Mouse (Mus musculus) lung, adult 2 months (tissue): Measurements from ENCODE around the gene Wdr11. TPM values are rescaled to one million over a fixed set of nuclear protein-coding genes. Genes with fewer than 3 reads are reported as not detected.
A peak's percentile ranks its signal among the peaks of the same experiment; 100 is the strongest.

Experiments
- DNase-seq: peaks from one replicate; pipeline ENCODE4 v3.0.0; 2022
- H3K4me1 ChIP-seq: fragments of 200-500 bp; 2 replicates; pipeline ENCODE4 v1.6.1; 2011; ENCODE audit warnings: low read length; ENCODE audit not compliant: control insufficient read depth, insufficient read depth
- H3K4me3 ChIP-seq: fragments of 200-500 bp; replicated peaks from 2 replicates; pipeline ENCODE3; 2011; ENCODE audit warnings: low read depth, mild to moderate bottlenecking, control low read depth, low read length; ENCODE audit errors: extremely low read depth
- CTCF ChIP-seq: fragments of 200-500 bp; IDR thresholded peaks from 2 replicates; pipeline ENCODE4 v1.5.1; 2011; ENCODE audit warnings: mild to moderate bottlenecking, low read length, control low read depth; ENCODE audit not compliant: insufficient read depth
- POLR2A ChIP-seq: fragments of 200-500 bp; IDR thresholded peaks from 2 replicates; pipeline ENCODE4 v1.6.1; 2011; ENCODE audit warnings: low read depth, mild to moderate bottlenecking, control low read depth, low read length, borderline replicate concordance; ENCODE audit errors: extremely low read depth
- WGBS: fragments of 180-500 bp; shearing (Covaris S2); methylation state at CpG from one replicate; pipeline ENCODE4 v1.1.7; 2018; 5-methylcytosine and 5-hydroxymethylcytosine counted together
- polyA plus RNA-seq: library from polyadenylated mRNA; depleted of rRNA; stranded (reverse); fragments of >200 nt; gene quantifications from 2 replicates; pipeline ENCODE4 v1.2.3, GENCODE M21; 2012

The Wdr11 gene
- polyA plus RNA-seq, 1 experiment = 28.1 TPM

DNA sequence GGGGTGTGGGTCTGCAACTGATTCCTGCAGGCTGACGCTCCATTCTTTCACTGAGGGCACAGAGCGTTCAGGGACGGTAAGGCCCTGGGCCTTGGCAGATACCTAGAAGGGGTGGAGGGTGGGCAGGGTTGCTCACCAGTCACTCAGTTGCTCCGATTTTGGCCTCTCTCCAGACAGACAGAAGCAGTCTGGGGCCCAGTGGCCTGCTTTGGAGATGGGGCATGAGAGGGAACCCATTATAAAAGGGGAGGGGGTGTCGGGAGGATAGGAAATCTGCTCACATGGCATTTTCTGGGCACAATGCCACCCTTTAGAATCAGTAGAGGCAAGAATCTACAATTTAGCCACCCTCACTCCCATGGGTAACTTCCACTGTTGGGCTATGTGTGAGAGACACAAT is 59.1 kb downstream of the Wdr11 start:
- 63% methylated on average over 5 of the region's 5 CpGs for WGBS
- no peaks in the 10 kb centered on the region; the same call in 1 of the 2 replicates for H3K4me1 ChIP-seq
- H3K4me3 ChIP-seq = no peak overlapping the region
- TF ChIP-seq POLR2A = no peak
- no peak for TF ChIP-seq CTCF
- no peak for DNase-seq

DNA sequence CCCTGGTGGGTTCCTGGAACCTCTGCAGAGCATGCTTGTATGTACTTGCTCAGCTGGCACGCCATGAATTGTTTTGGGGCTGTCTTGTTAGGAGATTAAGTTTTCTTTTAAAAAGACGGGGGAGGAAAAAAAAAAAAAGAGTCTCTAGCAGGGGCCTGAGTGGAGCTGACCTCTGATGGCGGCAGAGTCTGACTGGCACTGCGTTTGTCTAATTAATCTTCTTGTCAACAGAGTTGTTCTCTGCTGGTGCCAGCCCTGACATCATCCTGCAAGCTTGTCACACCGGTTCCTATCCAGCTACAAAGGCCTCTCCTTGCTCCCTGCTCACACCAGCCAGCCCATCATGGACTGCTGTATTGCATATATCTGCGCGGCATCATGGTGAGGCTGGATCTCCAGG is 60.1 kb downstream of the Wdr11 start:
- 47% methylated on average over 7 of the region's 7 CpGs for WGBS
- no peaks in the 10 kb centered on the region; the same call in 1 of the 2 replicates for H3K4me1 ChIP-seq
- no peak for DNase-seq
- no peak overlapping the region for H3K4me3 ChIP-seq
- TF ChIP-seq POLR2A = no peak

DNA sequence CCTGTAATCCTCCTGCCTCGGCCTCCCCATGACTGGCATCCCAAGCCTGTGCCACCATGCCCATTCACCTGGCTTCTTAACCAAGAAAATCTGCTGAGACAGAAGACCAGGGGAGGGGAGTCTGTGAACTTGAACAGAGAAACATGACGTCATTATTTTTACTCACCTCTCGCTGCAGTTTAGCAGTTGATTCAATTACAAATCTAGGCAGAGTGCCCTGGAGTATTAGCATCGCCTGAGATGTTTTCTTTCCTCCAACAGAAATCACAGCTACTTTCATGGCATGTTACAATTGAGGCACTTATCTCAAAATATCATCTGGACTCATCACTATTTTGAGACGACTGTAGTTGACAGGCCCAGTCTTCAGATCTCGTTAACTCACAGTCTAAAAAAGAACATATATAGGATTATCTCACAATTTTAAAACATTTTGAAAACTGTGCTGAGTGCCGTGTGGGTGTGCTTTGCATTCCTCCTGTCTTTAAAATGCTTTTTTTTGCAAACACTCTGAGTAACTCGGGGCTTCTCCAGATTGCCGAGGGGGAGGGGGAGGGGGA is 61.3 kb downstream of the Wdr11 start:
- TF ChIP-seq POLR2A = no peak
- TF ChIP-seq CTCF = no peak
- no peaks in the 10 kb centered on the region; the same call in 1 of the 2 replicates for H3K4me1 ChIP-seq
- WGBS = 55% methylated on average over 9 of the region's 9 CpGs
- H3K4me3 ChIP-seq = no peak overlapping the region
- no peak for DNase-seq

DNA sequence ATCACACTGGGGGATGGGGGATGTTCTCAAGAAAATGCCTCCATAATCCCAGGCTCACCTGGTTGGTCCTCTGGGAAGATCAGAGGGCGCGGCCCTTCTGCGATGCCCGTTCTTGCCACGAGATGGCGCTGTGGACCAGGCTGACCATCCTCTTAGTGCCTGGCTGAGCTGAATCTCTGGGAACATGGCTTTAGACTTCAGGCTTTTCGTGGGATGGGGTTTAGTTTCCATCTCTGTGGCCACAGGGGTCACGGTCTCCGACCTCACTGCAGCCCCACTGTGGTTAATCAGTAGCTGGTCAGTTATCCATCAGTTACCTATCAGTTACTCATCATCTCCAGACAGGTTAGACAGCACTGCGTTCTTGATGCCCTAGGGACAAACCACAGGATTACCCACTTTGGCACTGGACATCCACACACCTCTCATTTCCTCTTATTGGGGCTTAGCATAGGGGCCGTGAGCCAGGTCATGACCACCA is 62.2 kb downstream of the Wdr11 start:
- Histone ChIP-seq H3K4me1 (no peaks in the 10 kb centered on the region; the same call in 1 of the 2 replicates), H3K4me3 (no peak overlapping the region)
- WGBS = 8% methylated on average over 11 of the region's 11 CpGs
- TF ChIP-seq POLR2A = no peak
- TF ChIP-seq CTCF = peak; percentile 95
- DNase-seq = peak; percentile 86

DNA sequence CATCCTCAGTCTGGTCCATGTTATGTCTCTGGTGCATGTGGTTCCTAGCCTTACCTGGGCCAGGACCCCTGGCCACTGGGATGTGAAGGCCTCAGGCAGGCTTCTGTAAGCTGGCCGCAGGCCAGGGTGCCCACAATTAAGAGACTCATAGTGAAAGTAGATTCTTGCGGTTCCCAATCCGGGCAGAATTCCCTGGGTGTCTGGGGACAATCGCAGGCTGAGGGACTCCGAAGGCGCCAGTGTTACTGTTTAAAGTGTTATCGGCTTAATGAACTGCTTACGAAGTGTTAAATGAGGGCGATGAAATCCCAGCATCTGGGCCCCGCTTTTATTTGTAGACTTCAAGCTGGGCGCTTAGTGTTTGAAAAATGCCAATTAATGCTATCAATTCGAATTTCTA is 63.3 kb downstream of the Wdr11 start:
- DNase-seq = no peak
- WGBS = 49% methylated on average over 12 of the region's 12 CpGs
- TF ChIP-seq CTCF = no peak
- no peak for TF ChIP-seq POLR2A
- H3K4me1 ChIP-seq = no peaks in the 10 kb centered on the region; the same call in 1 of the 2 replicates
- H3K4me3 ChIP-seq = no peak overlapping the region

DNA sequence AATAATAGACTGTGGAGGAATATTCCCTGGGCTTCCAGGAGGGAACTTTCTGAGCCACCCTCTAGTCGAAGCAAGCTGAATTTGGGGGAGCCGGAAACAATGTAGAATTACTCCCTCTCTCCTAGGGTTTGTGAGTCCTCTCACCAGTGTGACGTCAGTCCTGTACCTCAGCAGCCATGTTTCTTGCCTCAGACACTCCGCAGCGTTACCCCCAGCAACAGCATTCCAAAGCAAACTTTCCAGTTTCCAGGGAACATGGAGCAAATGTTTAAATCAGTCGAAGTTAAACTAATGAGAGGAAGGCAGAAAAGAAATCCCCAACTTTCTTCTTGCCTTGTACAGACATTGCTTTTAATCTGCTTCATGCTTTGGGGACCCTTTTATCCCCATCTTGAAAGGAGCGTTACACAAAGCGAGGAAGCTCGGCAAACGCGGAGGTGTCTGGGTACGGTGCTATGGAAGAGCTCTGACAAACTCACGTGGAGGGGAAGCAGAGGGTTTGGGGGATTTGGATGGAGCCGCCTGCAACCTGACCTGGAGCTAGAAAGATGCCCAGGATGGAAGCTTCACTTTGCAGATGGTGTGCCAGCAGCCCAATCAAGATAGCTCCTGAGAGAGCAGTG is 64.1 kb downstream of the Wdr11 start:
- TF ChIP-seq POLR2A = no peak
- no peak for TF ChIP-seq CTCF
- H3K4me3 ChIP-seq = no peak overlapping the region
- no peak for DNase-seq
- H3K4me1 ChIP-seq = no peaks in the 10 kb centered on the region; the same call in 1 of the 2 replicates
- WGBS = 71% methylated on average over 14 of the region's 14 CpGs

DNA sequence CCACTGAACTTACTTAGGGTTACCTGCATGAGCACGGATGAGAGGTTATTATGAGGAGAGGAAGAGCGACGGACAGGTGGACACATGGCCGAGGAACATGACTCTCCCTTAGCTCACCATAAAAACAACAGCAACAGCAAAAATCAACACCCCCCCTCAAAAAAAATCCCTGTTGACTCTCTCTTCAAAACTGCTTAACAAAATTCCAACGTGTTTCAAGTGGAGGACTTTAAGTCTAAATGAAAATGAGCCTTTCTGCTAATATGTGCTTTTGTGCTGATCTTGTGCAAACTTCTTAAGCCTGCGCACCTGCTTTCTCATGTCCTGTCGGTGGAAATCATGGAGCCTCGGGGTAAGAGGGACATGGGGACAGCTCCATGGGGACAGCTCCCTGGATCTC is 66.2 kb downstream of the Wdr11 start:
- WGBS = 62% methylated on average over 8 of the region's 8 CpGs
- H3K4me1 ChIP-seq = no peaks in the 10 kb centered on the region; the same call in 1 of the 2 replicates
- no peak for TF ChIP-seq POLR2A
- no peak for TF ChIP-seq CTCF

DNA sequence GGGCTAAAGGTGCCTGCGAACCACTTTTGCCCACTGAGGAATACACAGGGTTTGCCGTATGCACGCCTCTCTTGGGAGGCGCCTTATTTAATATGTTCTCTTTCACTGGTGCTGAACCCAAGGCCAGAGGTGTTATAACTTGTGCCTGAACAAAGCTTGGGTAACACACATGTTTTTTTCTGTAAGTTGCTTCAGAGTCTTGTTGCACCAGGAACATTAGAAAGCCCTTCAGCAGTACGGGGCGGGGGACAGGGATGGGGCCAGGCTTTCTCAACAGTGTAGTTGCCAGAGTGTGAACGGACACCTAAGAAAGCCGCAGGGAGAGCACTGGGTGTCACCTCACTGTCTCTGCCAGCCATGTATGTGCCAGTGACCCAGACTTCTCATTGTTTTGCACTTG is 68.1 kb downstream of the Wdr11 start:
- 76% methylated on average over 8 of the region's 8 CpGs for WGBS
- DNase-seq = no peak
- TF ChIP-seq POLR2A = no peak
- no peak for TF ChIP-seq CTCF

More for the DNA sequence above, 66.2 kb downstream of the Wdr11 start:
- no peak overlapping the region for H3K4me3 ChIP-seq
- no peak for DNase-seq

DNA sequence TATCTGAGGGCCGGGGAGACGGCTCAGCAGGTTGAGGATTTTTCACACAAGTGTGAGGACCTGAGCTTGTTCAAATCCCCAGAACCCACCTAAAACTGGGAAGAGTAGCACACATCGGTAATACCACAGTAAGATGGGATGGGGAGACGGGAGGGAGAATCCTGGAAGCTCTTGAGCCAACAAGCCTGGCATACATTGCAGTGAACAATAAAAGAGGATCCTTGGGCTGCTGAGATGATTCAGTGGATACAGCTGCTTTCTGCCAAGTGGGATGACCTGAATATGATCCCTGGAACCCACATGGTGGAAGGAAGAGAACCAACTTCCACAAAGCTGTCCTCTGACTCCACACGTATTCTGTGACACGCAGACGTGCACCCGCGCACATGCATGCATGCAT is 68.9 kb downstream of the Wdr11 start:
- no peak for TF ChIP-seq CTCF
- no peak for TF ChIP-seq POLR2A
- H3K4me1 ChIP-seq = no peaks in the 10 kb centered on the region; the same call in 1 of the 2 replicates
- WGBS = 90% methylated on average over 9 of the region's 9 CpGs
- no peak for DNase-seq
- no peak overlapping the region for H3K4me3 ChIP-seq

More for the DNA sequence above, 68.1 kb downstream of the Wdr11 start:
- no peak overlapping the region for H3K4me3 ChIP-seq
- no peaks in the 10 kb centered on the region; the same call in 1 of the 2 replicates for H3K4me1 ChIP-seq

DNA sequence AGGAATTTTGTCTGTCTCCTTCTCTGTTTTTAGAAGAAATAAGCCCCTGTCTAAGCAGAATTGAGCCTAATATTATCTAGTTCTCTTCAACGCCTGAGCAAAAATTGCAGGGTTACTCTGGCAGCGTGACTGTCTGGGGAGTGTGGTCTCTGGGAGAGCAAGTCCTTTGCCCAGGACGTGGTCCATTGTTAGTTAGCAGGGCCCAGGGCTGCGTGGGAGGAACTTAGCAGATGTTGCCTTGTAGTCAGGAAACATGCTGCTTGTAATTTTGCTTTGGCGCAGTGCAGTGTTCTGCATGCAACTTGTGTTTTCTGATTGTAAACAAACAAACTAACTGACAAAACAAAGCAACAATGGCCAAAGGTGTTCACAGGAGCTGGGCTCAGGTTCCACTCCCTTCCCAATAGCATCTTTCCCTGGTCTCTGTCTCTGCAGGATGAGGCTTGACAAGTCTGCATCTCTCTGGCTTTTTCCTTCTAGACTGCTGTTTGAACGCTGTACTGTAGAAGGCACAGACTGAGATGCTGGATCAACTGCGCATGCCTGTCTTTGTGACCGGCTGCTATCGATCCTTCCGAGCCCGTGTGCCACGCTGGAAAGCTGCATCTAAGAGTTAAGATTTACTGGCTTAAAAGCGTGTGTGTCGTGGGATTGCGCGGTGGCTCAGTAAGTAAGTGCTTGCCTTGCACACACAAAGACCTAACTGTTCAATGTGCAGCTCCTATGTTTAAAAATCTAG is 70.6 kb downstream of the Wdr11 start:
- WGBS = 65% methylated on average over 16 of the region's 16 CpGs
- Histone ChIP-seq H3K4me1 (no peaks in the 10 kb centered on the region; the same call in 1 of the 2 replicates), H3K4me3 (no peak overlapping the region)
- TF ChIP-seq POLR2A (no peak), CTCF (no peak)
- no peak for DNase-seq
